Mouse (Mus musculus) cerebellum, adult 2 months (tissue): ENCODE measurements around the gene Coro2a.

Experiments used
- CTCF ChIP-seq: fragments of 200-500 bp; IDR thresholded peaks from 2 replicates; pipeline ENCODE4 v1.5.1; 2011; ENCODE audit warnings: low read depth, mild to moderate bottlenecking, control low read depth, low read length, moderate library complexity, borderline replicate concordance; ENCODE audit not compliant: insufficient read depth
- POLR2A ChIP-seq: fragments of 200-500 bp; IDR thresholded peaks from 2 replicates; pipeline ENCODE4 v1.6.1; 2011; ENCODE audit warnings: low read length, control low read depth, borderline replicate concordance; ENCODE audit not compliant: insufficient read depth

GRCm38 (mm10) chr4:46630390-46630789, 28.4 kb upstream of the Coro2a start:
- TF ChIP-seq POLR2A: no peak
- TF ChIP-seq CTCF: no peak
